Mouse (Mus musculus) liver, adult 2 months (tissue): Measurements from ENCODE around the gene Cnksr2.

ENCODE experiments used
- CTCF ChIP-seq: fragments of 200-500 bp; IDR thresholded peaks from 2 replicates; pipeline ENCODE4 v1.5.1; 2011; ENCODE audit warnings: low read depth, low read length, control low read depth
- POLR2A ChIP-seq: fragments of 200-500 bp; IDR thresholded peaks from 2 replicates; pipeline ENCODE4 v1.6.1; 2011; ENCODE audit warnings: low read length, control low read depth; ENCODE audit not compliant: insufficient read depth; ENCODE audit errors: extremely low read depth

DNA sequence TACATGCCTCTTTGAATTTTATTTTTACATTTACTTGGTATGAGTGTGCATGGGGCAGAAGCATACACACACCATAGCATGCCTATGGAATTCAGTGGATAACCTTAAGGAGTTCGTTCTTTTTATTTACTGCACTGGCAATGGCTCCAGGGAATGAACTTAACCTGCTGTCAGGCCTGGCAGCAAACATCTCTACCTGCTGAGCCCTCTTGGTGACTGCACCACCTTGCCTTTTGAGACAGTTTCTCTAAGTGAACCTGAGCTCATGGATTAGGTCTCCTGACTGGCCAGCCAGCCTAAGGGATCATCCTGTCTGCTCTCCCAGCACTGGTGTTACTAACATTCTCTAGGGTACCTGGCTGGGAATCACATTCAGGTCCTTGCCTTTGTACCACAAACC is 106.5 kb downstream of the Cnksr2 start:
- TF ChIP-seq CTCF (no peak), POLR2A (no peak)
